Mouse (Mus musculus) gastrocnemius, postnatal 14 days (tissue): ENCODE results near the gene Golga5. TPM values are rescaled to one million over a fixed set of nuclear protein-coding genes. Genes with fewer than 3 reads are reported as not detected.
"Not testable (repeated sequence)": the region's sequence is repeated elsewhere in the genome, so short reads cannot be mapped to it uniquely, and the experiment has no call there.

ENCODE experiments used
- DNase-seq: peaks from one replicate; pipeline ENCODE4 v3.0.0; 2021; ENCODE audit warnings: mixed read lengths
- intact Hi-C: fragments of 180-260 bp; cut with DNase I; formaldehyde crosslinking; loops from one replicate; pipeline ENCODE4 v1.15.1; 2025; ENCODE audit warnings: low total_unique reads
- total RNA-seq, 2 experiments: library from RNA; stranded (reverse); gene quantifications; 2 replicates each; pipeline ENCODE4 v1.2.3; 2021

Gene Golga5
- total RNA-seq, 2 experiments from 2014 or later: 19.8 to 23.2 TPM

DNA sequence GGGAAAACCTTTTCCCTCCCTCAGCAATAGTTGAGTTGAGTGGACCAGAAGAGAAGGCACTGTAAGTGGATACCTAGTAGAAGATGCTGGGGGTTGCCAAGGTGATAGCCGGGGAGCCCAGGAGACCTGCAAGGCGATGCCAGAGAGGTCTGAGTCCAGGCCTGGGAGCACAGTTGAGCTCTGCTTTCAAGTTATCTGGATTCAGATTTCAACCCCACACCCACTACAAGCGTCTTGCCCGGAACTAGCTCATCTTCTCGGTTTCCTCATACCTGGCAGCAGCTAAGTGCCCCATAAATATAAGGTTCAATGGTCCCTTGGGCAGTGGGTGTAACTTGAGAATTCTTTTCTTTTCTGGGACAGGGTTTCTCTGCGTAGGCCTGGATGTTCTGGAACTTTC, 27.8 kb upstream of the Golga5 start:
- peak; percentile 46 for DNase-seq
- intact Hi-C loops: no loop called here

DNA sequence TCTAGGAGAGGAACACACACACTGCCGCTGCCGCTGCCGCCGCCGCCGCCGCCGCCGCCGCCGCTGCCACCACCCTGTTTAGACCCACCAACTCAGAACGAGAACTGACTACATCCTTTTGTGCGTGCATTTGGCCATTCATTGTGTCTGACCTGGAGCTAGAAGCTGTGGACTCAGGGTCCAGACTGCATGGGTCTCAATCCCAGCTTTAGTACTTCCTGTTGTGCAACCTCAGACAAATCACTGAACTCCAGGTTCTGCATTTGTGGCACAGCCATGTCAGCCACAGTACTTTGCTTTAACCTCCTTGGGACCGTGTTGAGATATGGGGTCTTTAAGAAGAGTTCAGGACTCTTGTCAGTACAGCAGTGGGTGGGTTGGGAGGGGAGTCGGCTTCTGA, 26.3 kb upstream of the Golga5 start:
- no peak for DNase-seq
- intact Hi-C loops: no loop called here

DNA sequence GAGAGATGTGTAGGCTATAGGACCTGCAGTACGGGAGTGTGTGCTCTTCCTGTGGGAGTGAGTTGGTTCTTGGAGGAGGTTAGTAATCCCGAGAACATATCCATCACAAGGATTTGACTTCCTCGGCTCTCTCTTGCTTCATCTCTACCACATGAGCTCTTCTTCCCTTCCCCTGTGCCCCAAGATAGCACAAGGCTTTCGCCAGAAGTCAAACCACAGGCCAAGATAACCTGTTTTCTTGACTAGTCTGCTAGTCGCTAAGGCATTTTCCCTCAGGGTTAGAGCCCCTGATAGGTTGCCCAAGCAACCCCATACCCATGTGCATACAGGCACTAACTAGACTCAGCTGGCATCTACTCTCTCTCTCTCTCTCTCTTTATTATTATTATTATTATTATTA, 25.3 kb upstream of the Golga5 start:
- DNase-seq: no peak
- intact Hi-C loops: no loop called here

DNA sequence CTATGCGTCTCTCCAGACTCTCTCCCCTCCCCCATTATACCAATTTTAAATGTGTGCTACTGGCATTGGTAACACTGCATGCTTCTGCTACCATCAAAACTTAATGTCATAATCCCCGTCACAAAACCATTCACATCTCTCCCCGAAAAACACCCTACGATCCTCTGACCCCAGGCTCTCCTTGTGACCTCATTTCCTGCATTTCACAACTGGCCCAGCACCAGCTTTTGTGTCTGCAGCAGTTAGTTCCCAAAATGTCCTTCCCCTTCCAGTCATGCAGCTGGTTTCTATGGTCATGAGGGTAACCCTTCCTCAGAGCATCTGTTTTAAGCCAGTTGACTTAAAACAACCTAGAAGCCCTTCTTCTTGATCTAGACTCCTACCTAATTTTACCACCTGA, 23.5 kb upstream of the Golga5 start:
- intact Hi-C loops: no loop called here
- DNase-seq: no peak

DNA sequence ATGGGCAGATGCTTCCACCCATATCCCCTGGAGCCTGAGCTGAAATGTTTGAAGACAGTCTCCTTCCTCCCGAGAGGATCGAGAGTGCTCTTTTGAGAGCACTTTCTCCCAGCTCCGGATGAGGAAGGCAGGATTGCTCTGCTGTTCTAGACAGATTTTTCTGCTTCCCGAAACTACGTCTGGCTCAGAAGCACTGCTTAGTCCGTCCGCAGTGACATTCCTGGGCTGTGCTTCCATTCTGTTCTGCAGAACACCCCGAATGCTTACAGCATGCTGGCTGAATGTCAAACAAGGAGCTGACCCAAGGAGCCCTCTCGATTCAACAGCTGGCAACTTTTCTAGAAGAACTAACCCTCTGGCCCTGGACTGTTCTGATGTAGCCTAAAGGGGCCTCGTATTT, 18.5 kb upstream of the Golga5 start:
- intact Hi-C loops: no loop called here
- DNase-seq: no peak

DNA sequence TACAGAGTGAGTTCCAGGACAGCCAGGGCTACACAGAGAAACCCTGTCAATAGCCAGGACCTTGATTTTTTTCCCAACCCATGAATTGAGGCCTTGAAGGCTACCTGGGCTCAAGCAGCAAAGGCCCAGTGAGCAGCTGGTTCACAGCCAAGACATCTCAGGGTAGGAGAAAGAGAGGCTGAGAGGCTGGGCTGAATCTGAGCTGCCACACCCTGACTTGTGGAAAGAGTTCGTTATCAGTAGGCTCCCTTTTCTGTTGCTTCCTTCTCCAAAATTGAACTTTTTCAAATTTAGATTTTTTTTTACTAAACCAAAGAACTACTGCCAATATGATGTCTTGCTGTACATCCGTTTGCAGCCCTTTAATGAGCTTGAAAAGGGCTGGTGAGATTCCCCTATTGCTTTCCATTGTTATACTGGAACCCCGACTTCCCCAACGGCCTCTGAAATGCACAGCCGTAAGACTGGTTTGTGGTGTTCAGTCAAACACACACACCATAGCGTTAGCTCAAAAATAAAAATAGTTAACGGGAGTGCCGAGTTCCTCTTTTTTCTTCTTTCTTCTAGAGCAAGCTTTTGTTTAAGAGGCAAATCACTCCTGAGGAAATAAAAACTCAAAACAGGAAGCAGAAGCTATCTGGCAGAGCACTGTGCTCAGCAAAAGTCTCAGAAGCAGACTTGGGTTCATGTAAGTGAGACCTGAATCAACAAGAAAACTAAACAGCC, 17.6 kb upstream of the Golga5 start:
- intact Hi-C loops: no loop called here
- no peak for DNase-seq

DNA sequence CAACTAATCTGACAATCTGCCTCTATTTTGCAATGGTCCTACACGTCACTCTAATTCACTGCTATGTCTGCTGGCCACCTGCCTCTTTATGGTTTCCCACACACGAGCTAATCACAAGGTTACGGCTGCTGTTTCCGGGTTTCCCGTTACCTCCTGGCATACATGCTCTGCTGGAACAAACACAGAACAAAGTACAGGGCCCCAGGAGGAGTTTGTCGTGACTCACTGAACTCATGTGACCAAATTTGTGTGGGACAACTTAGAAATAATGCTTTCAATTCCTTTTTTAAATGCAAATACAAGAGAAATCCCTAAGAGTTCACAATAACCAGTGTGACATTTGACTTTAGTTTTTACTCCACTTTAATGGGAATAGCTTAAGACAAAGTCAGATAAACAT, 15.4 kb upstream of the Golga5 start:
- DNase-seq: no peak
- intact Hi-C loops: no loop called here

DNA sequence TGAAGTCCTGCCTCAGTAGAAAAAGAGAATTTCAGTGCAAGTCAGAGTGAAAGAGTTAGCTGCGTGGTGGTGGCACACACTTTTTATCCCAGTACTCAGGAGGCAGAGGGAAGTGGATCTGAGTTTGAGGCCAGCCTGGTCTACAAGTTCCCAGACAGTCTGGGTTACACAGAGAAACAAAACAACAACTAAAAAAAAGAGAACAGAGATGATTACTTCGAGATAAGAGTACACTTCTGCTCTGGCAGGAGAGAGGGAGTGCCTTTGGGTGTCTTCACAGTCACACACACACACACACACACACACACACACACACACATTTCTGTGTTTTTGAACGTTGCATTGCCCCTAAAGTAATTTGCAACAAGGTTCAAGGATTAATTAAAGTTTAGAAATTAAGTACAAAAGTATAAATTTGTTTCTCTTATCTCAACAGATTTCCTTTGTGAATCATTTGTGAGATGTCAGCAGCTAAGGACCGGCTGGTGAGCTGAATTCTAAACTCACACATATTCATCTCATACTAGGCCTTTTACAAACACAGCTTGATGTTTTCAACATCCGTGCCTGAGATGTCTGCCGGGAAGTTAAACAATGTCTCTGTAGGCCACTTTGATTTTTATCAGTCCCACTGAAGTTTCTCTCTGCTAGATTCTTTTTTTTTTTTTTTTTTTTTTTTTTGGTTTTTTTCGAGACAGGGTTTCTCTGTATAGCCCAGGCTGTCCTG, 12.3 kb upstream of the Golga5 start:
- intact Hi-C loops: no loop called here
- no peak for DNase-seq

DNA sequence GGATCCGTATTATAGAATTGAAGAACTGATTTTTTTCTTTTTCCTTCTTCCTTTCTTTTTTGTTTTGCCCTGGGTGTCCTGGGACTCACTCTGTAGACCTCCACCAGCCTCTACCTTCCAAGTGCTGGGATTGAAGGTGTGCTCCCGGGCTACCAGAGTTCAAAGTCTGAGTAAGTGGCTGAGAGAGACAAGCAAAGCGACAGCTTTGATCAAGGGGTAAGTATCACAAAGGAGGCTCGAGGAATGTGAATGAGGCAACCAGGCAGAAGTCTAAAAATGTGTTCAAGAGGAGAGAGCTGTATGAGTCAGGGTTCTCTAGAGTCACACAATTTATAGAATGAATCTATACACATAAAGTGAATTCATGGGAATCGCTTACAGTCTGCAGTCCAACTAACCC, 8.9 kb upstream of the Golga5 start:
- DNase-seq: no peak
- intact Hi-C loops: no loop called here

DNA sequence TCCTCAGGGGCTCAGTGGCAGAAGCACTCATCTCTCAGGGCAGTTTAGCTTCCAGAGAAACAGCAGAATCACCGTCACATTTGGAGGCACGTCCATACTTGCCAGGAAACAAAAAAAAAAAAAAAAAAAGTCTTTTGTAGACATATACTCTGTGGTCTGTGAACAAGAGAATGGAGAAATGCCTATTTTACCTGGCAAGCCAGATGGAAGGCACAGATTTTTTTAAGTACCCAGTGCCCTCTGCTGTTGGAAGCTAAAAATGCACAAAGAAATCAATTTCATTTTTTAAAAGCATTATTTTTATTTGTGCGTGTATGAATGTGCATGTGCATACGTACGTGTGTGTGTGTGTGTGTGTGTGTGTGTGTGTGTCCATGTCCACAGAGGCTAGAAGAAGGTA, 7.8 kb upstream of the Golga5 start:
- intact Hi-C loops: no loop called here
- no peak for DNase-seq

DNA sequence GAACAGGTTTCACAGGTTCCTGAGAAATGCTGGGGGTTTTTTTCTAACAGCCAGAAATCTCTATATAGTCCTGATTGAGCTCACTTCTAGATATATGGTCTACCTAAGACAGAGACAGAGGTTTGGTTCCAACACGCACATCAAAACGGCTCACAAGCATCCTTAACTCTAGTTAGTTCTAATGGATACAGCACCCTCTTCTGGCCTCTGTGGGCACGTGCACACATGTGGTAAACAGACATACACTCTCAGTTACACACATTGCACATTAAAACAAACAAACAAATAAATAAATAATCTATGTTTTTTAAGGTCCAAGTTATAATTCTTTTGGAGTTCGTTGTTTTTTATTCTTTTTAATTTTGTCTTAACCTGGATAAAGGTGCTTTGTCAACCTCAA, 4.3 kb upstream of the Golga5 start:
- no peak for DNase-seq
- intact Hi-C loops: no loop called here

DNA sequence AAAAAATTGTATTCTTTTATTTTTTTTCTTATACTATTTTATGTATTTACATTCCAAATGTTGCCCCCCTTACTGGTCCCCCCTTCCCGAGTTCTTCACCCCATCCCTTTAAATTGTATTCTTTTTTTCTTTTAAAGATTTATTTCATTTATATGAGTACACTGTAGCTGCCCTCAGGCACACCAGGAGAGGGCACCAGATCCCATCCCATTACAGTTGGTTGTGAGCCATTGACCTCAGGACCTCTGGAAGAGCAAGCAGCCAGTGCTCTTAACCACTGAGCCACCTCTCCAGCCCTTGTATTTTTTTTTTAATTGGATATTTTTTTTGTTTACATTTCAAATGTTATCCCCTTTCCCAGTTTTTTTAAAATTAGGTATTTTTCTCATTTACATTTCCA, 799 bp upstream of the Golga5 start:
- DNase-seq: no peak
- intact Hi-C loops: no loop called here

DNA sequence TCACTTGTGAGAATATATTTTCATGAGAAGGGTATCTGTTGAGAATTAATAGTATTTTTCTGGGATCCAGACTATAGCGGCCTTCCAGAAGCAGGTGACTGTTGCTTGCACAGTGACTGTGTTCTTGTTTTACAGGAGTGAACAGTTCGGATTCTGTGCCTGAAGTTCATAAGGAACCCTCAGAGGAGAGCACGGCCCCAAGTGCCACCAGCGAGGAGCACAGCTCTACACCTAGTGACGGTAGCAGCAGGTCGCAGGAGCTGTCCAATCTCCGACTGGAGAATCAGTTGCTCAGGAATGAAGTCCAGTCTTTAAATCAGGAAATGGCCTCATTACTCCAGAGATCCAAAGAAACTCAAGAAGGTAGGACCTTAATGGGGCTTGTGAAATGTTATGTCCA, 5.5 kb downstream of the Golga5 start:
- DNase-seq: no peak
- intact Hi-C loops: loop anchor here (10.0 kb wide), 1 partner anchor 490 kb away; no protein-coding TSS in a partner anchor

DNA sequence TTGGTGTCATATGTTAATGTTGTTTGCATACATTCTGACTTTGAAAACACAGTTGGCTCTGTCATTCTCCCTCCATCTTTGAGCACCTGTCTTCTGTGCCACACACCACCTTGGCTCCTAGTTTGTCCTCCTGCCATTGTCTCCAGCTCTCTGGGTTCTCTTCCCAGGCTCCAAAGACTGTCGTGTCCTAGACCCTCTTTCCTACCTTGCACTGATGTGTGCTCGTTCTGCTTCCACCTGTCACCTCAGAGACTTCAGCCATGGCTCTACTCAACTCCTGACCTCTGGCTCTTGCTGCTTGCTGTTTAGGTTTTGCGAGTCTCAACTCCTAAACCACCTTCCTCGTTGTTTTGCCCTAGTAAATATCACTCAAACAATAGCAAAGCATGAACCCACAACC, 11.5 kb downstream of the Golga5 start:
- DNase-seq: no peak
- intact Hi-C loops: no loop called here

DNA sequence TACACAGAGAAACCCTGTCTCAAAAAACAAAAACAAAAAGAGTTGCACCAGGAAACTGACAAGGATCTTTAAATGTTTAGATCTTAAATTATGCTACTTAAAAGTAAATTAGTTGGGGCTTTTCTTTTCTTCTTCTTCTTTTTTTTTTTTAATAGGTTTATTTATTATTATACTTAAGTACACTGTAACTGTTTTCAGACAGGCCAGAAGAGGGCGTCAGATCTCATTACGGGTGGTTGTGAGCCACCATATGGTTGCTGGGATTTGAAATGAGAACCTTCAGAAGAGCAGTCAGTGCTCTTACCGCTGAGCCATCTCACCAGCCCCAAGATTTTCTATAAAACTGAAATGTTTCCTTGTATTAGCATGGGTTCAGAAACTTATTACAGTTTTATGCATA, 16.0 kb downstream of the Golga5 start:
- intact Hi-C loops: no loop called here
- DNase-seq: no peak

DNA sequence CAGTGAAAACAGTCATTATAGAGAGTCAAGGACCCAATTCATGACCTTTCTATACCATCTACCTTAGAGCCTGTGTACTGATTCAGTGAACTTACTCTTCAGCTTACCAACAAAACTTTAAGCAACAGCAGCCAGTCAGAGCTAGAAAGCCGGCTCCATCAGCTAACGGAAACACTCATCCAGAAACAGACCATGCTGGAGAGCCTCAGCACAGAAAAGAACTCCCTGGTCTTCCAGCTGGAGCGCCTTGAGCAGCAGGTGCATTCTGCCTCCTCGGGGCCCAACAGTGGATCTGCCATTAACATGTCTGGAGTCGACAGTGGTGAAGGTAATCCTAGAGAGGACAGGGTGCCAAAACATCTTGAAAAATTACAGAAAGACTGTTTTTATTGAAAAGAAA, 23.0 kb downstream of the Golga5 start:
- intact Hi-C loops: no loop called here
- DNase-seq: no peak

DNA sequence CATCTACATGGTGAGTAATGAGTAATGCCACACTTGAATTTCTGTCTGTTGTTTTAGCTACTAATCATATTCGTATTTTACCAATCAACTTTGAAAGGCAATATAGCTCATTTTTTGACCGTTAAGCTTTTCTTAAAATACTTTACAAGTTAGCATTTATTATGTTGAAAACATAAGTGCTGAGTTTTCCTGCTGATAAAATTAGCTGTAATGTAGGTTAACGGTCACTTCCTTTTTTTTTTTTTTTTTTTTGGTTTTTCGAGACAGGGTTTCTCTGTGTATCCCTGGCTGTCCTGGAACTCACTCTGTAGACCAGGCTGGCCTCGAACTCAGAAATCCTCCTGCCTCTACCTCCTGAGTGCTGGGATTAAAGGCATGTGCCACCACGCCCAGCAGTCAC, 26.8 kb downstream of the Golga5 start:
- DNase-seq, intact Hi-C loops: not testable (repeated sequence)

DNA sequence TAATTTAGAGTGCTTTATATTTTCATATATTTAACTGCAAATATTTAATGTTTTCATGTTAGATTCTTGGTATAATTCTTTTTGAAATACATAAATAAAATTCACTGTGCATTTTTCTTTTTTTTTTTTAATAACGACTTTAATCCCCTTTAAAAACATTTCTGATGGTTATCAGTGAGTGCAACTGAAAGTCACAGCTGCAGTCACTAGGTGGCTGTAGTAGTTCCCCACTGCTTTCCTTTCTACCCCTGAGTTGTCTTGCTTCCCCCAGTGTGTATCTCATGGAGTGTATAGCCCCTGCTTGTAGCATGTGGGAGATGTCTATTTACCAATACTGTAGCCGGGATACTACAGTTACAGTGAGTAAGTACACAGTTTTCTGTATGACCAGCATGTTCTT, 29.0 kb downstream of the Golga5 start:
- DNase-seq: no peak
- intact Hi-C loops: no loop called here

DNA sequence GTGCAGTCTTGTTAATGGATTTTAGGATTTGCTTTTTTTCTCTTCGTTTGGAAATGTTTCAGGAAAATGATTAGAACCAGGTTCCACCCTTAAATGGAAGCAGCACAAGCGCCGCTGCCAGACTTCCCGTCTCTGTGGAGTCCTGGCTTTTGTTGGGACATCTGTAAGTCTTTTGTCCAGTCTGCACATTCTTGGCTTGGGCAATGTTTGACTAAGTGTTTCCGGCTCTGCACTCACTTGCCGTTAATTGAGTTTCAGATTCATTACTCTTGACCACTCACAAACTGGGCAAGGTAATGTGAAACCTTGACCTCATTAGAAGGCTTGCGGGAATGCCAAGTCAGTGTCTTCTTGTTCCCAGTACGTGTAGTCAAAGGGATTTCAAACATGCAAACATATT, 29.8 kb downstream of the Golga5 start:
- intact Hi-C loops: no loop called here
- peak; percentile 39 for DNase-seq

DNA sequence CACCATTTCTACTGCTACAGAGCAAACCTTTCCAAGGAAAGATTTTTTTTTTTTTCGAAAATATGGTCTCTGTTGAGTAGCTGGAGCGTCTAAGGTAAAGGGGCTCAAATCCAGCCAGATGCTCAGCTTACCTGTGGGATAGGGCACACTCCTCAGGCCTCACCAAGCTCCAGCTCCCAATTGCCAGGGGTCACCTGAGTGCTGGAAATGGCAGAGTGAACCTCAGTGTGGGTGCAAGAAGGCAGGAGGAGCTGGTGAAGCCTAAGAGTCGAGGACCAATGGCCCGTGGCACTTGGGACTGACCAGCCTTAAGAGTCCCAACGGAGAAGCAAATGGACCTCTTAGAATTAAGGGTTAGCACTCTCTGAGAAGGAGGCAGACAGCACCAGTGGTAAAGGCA, 30.3 kb downstream of the Golga5 start:
- intact Hi-C loops: no loop called here
- no peak for DNase-seq

DNA sequence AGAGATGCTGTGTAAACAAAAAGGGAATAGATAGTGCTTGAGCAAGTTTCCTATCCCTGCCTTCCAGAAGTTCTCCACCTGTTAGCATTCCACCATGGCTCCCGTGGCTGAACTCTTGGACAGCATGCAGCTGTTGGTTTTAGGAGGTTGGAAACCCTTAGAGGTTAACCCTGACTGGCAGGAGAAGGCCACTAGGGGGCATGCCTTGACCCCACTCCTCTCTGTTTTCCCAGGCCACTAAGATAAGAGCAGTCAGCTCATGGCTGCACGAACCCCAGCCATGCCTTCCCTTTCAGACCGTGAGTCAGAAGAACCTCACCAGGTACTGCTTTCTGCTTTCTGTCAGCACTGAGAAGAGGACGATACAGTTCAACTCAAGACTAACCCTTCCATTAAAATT, 30.8 kb downstream of the Golga5 start:
- intact Hi-C loops: no loop called here
- no peak for DNase-seq
